Mouse (Mus musculus) erythroblast, adult 5-6 weeks (primary cell): Measurements from ENCODE around the gene Lpcat3. TPM values are rescaled to one million over a fixed set of nuclear protein-coding genes. Genes with fewer than 3 reads are reported as not detected.

Source experiments
- ATAC-seq: replicated peaks from 2 replicates; pipeline ENCODE4 v1.8.0; 2016; ENCODE audit warnings: moderate number of reproducible peaks, mild to moderate bottlenecking, moderate TSS enrichment, inconsistent platforms; ENCODE audit not compliant: poor library complexity, low FRiP score, severe bottlenecking
- total RNA-seq, 2 experiments: library from RNA; stranded (forward) in 1 of 2; stranded (reverse) in 1 of 2; fragments of 150-400 nt in 1 of 2; fragments of 200-764, 138-1000 nt in 1 of 2; gene quantifications; 2 replicates each; pipeline versions ENCODE4 v1.2.3 to v1.2.4; 2015 to 2017; ENCODE audit warnings: low replicate concordance in 2 of 2

The Lpcat3 gene
- total RNA-seq, 2 experiments from 2014 or later = 135 to 141 TPM

DNA sequence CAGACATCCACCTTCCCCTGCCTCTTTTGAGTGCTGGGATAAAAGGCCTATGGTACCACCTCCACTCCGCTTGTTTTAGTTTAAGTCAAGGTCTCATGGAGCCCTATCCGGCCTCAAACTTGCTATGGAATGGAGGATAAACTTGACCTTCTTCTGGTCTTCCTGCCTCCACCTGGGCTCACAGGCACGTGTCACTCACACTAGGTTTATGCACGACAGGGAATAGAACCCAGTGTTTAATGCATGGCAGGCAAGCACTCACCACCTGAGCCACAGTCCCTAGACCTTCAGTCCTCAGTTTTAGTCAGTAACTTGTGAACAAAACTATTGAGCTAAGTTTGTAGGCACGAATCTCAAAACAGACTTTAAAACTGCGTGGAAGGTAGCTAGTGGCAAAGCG is 68.2 kb downstream of the Lpcat3 start:
- ATAC-seq = no peak

DNA sequence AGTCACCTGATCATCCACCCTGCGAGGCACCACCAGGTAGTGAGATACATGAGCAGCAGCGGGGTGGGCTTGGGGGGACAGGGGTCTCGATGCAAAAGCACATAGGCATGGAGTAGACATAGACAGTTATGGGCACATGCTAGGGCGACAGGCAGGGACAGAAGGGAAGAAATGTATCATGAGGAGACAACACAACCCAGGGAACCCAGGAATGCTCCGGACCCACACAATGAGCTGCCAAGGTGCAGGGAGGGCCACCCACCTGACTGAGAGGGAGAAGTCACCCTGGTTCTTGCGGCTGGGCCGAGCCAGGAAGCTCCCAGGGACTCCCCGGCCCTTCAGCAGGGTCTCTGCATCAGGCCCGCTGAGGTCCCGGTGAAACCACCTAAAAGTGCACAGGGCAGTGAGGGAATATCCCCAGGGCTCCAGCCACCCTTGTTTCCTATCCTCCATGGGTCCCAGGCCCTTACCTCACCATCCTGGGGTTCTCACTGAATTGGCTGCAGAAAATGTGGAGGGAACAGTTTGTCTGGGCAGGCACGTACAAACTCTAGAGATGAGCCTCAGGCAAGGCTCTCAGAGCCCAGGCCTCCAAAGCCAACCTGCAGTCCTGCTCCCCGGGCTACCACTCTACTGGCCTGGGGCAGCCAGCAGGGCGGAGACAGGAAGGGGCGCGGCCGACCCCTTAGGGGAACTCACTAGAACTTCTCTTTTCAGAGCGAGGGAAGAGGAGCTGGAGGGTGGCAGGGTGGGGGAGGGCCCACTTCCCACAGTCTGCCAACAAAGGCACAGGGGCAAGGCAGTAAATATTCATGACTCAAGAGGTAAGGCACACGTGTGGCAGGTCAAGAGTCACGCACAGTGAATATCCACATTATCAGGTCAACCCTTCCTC is 69.9 kb downstream of the Lpcat3 start:
- ATAC-seq = peak; percentile 47

DNA sequence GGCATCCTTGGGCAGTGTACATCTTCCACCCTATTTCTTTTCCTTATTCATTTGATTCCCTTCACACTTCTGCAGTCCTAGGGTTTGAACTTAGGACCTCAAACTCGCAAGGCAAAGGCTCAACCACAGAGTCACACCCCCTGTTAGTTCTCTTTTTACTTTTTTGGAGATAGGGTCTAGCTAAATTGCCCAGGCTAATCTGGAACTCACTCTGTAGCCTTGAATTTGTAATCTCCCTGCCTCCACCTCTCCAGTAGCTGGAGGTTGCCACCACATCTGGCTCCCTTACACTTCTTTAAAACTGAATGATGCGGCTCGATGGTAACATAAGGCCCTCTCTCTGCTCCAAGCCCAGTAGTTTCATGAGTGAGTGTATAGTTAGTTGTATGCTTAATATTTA is 71.6 kb downstream of the Lpcat3 start:
- no peak for ATAC-seq

DNA sequence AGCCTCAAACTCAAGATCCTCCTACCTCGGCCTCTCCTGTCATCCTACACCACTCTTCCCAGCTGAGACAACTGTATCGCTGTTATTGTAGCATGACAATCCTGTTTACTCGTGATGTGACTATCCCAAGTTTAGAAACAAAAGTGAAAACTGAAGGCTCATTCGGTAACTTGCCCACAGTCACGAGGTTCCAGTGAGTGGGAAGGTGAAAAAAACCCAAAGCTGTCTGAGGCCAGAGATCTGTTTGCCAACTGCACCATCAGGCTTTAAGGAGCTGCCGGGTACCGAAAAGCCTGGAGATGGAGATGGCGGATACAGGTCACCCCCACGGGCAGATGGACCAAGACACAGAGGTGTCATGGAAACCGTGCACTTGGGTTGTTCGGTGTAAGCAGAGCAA is 74.2 kb downstream of the Lpcat3 start:
- ATAC-seq = no peak

DNA sequence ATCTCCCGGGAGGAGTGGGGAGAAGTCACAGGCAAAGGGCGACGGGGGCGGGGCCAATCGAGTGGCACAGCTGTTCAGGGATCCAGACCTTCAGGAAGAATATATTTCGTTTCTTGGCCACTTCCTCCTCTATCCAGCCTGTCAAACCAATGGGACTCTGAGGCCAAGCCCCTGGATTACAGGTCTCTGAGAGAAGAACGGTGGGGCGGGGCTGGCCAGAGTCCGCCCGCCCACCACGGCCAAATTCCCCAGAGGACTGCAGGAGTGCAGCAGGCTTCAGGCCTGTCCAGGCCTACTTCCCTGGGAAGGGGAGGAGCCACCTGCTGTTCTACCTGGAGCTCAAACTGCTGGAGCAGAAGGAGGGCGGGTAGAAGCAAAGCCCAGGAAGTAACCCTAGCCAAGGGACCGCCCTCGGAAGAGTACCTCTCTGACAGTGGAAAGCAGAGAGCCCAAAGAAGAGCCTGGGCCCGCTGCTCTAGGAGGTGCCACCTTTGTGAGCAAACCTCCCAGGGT is 75.7 kb downstream of the Lpcat3 start, which contains the start of gene Ptpn6:
TSS of gene Ptpn6 (minus strand) at position 204 of the 513 bp plus-strand sequence.
- no peak for ATAC-seq

DNA sequence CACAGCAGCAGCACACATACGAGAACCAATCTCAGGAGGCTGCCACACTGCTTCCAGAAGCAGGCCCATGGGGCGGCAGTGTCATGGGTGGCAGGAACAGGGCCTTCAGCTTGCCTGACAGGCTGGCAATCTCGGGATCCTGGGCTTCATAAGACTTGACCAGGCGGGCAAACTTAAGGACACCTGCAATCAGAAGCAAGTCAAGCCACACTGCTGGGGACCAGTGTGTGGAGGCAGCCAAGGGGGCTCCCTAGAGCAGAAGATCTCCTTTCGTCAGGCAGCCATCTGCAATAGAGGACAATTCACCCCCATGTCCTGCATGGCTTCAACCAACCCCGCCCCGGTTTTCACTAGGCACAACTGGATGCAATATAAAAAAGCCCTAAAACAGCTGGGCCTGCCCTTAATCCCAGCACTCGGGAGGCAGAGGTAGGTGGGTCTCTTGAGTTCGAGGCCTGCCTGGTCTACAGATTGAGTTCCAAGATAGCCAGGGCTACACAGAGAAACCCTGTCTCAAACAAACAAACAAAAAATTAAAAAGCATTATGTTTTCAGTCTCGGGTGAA is 76.5 kb downstream of the Lpcat3 start:
- no peak for ATAC-seq

DNA sequence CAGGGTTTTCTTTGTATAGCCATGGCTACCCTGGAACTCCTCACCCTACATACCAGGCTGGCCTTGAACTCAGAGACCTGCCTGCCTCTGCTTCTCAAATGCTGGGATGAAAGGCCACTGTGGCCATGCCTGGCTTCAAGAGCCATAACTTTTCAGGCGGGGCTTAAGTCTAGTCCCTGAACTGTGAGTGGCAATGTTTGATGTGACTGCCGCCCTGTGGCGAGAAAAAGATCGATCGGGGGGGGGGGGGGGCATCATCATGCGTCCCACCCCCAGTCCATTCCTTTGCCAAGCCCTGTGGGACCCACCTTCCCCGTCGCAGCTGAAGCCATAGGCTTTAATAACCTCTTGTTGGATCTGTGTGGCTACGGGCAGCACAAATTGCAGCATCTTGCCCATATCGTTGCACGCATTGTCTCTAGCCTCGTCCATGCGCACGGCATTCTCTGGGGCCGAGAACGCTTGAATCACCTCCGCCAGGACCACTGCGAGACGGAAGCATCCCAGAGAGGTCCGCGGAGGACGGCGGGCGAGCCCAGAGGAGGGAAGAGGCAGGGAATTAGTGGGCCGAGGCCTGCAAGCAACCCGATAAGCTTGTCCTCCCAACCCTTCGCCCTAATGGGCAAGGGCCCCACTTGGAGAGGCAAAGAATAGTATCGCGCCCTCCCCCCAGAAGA is 77.5 kb downstream of the Lpcat3 start:
- ATAC-seq = peak; percentile 28; the same call in 1 of the 2 replicates

DNA sequence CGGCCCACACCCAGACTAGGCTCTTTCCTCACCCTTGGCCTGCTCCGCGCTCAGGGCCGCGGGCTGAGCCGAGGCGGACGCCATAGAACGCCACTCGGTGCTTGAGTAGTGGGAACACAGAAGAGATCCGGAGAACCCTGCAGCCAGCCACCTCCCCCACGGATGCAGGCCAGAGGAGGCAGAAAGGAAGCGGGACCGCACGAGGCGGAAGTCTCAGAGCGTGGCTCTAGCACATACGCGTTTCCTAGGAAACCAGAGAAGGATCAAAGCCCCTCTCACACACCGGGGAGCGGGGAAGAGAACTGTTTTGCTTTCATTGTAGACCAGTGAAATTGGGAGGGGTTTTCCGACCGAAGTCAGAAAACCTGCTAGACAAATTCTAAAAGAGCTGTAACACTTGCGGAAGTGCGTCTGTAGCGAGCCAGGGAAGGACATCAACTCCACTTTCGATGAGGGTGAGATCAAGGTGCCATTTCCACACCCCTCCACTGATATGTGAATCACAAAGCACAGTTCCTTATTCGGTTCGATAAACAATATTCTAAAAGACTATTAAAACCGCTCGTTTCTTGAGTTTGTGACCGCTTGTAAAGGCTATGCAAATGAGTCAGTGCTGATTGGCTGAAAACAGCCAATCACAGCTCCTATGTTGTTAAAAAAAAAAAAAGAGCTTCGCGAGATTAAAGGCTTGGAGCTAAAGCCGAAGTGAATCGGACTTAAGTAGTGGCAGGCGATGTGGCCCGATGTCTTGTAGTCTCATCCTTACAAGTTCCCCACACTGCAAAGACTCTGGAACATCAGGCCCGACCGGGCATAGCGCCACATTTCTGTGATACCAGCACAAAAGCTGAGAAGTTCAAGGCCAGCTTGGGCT is 78.3 kb downstream of the Lpcat3 start, which contains the start of gene Grcc10:
TSS of gene Grcc10 (minus strand) at position 487 of the 874 bp plus-strand sequence.
- ATAC-seq = peak; percentile 64

DNA sequence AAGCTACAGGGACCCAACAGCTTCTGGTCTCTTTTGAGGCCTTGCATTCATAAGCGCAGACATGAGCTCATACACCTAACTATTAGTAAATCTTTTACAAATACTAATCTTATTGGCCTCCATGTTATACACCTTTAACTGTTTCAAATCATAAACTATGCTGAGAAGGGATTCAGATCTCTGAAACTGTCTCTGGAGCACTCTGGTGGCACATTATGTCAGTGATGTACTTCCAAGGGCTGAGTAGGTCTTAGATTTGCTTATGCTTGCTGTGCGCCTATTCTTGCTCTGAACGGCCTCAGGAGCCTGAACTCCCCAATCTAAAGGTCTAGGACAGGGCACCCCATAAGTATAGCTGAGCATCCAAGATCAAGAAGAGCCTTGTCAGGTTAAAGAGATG is 79.0 kb downstream of the Lpcat3 start:
- ATAC-seq = no peak

DNA sequence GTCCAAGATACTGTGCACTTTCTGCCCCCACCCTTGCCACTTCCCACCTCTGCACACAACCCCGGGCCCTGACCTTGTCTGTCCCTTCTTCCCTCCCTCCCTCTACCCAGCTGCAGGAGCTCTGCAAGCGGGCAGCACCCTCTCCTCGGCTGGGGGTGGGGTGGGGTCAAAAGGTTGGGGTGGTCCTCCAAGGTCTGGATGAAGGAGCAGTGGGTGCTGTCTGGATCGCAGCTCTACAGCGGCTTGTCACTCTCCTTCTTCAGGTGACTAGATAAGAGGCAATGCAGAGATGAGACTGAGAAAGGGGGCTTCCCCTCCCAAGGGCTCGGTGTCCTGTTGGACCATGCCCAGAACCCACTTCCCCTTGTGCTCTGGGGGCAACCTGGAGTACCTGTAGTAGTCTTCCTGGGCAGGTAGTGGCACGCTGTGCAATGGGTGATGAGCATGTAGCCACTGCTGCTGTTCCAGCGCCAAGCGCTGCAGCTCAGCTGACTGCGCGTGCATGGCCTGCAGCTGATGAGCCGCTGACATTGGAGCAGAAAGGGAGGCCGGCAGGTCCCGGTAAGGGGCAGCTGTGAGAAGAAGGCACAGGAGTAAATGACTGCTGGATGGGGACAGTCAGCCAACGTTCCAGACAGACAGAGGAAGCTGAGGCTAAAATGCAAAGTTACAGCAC is 80.2 kb downstream of the Lpcat3 start:
- ATAC-seq = no peak

DNA sequence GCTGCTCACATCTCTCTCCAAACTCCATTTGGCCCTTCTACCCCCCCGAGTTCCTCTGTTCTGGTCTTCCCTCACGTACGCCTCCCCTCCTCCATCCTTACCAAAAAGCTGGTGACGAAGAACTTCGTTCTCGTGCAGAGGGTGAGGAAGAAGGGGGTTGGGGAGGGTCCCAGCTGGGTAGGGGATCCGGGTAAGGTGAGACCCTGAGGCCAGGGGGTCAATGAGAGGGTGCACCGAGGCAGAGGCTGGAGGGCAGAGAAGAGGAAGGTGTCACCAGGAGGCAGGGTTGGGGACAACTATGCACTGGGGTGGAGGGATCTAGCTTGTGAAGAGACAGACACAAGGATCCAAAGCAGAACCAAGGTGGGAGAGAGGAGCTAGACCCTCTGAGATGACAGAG is 80.8 kb downstream of the Lpcat3 start:
- no peak for ATAC-seq

DNA sequence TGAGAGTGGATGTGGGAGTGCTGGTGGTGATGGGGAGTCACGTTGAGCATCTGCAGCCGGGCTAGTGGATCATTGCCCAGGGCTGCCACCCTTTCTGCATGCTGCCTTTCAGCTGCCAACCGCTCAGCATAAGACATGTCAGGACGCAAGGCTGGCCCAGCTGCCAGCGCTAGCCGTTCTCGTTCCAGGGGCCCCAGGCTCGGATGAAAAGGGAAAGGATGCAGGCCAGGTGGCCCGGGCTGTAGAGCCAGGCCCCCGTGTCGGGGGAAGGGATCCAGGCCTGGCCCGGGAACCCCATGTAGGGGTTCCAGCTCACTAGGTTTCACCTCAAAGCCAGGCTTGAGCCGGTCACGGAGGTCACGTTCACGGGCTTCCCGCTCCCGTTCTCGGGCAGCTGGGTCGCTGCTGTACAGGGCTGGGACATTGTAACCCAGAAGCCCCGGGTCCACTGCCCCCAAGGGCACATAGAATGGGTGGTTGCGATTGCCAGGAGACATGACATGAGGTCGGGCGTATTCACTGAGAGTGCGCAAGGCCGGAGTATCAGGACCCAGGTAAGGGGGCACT is 82.0 kb downstream of the Lpcat3 start:
- ATAC-seq = no peak

DNA sequence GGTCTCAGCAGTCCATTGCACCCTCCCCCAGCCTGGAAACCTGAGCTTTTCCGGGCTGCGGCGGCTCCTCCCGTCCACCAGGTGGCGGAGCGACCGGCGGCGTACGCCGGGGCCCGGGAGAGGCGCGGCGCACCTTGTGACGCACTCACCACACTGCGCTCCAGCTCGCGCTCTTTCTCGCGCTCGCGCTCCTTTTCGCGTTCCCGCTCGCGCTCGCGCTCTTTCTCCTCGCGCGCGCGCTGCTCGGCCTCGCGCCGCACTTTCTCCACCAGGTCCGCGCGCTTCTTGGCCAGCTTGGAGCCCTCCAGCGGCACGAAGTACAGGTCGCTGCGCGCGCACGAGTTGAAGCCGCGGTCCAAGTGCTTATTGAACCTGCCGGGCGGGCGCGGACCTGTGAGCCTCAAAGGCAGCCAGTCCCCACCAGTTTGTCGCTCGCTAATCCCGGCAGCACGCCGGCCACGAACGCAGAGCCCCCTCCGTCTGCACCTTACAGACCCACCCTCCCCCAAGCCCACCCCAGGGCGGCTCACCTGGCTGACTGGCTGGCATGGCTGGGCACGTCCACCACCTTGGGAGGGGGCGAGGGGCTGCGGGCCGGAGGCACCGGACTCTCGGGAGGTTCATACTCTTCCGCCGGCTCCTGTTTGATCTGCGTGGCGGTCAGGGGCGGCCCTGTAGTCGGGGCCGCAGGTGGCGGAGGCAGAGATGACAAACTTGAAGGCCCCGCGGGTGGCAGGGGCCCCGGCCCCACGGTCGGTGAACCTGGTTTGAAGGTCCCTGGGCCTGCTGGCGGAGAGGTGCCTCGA is 82.9 kb downstream of the Lpcat3 start:
- peak; percentile 72 for ATAC-seq

DNA sequence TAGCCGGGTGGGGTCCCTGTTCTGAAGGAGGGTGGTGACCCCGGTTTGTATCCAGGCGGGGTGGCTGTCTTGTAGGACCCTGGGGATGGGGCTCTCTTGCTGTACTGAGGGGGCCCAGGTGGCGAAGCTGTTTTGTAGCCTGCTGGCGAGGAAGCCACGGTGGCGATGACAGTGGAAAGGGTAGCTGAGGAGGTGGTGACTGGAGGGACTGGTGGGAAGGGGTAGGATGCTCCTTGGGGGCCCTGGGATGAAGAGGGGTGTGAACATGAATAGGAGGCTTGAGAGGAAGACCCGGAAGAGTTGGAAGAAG is 83.4 kb downstream of the Lpcat3 start:
- ATAC-seq = no peak

DNA sequence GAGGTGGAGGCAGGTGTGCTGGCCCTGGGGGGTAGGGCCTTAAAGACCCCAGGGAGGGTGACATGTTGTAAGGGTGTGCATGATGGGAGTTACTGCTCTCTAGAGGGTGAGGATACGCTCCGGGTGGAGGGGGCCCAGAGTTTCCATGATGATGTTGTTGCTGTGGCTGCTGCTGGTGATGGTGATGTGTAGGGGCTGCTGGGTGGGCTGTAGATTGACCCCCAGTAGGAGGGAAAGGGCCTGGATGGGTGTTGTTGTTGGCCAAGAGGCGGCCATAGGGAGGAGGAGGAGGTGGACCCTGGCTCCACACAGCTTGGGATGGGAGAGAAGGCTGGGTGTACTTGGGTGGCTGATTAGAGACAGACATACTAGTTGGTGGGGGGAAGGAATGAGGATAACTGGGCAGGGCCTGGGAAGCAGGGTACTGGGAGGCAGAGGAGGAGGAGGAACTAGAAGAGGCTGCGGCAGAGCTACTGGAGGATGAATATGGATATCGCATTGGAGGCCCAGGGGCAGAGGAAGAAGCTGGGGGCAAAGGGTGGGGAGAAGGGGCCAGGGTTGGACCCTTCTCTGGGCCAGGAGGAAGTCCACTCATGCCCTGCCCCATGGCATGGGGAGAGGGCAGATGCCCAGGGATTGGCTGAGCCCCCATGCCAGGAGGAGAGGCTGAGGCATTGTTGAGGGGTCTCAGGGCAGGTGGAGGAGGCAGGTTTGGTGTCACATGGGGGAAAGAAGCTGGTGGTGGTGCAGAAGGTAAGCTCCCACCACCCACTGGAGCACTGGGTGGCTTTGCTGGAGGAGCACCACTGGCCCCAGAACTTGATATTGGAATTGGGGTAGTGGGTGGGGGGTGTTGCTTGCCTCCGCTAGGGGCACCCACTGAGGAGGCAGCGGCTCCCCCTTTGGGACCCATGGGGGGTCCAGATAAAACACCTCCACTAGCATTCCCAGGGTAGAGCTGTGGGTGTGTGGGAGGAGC is 84.1 kb downstream of the Lpcat3 start:
- no peak for ATAC-seq

DNA sequence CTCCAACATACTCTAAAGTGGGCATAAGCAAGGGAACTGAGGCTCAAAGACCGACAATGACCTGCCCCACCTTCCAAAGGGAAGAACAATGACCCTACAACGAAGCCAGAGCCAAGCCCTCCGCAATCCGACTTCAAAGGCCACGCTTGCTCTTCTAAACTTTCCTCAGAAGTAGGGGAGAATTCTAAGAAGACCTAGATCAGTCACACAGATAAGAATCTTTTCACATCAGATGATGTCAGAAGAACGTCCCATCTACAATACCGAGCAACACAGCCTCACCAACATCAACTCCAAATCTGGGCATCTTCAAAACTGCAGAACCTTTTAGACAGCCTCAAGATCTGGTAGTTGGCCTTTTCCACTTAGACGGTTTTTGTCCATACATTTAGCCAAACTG is 87.6 kb downstream of the Lpcat3 start:
- no peak for ATAC-seq

DNA sequence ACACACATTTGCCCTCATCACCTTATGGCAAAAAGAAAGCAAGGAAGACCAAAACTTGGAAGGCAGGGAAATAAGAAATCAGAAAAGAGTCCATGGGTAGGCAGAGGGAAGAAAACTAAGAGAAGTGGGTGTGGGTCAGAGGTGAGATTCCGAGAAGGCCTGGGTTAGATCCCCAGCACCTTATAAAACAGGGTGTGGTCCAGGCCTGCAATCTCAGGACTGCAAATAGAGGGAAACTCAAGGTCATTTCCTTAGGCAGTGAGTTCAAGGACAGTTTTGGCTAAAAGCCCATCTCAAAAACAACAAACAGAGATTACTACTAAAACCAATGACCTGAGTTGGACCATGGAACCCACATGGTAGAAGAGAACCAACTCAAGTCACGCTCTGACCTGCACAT is 91.0 kb downstream of the Lpcat3 start:
- ATAC-seq = no peak
